Mouse (Mus musculus): ENCODE measurements around the gene Jagn1.

GRCm38 (mm10) chr6:113393951-113394350 is 48.4 kb upstream of the Jagn1 start:
- TF ChIP-seq ZC3H11A (IDR thresholded peaks at IDR 0.05; ENCODE audit: low read depth, low read length) (no peak), ZNF384 (IDR thresholded peaks at IDR 0.05; ENCODE audit: low read depth, low read length) (no peak), JUND (IDR thresholded peaks at IDR 0.05; ENCODE audit: low read depth, low read length) (no peak), USF1 (IDR thresholded peaks at IDR 0.05; ENCODE audit: low read depth, low read length) (no peak), POLR2AphosphoS2 (IDR thresholded peaks at IDR 0.05; ENCODE audit: low read length) (no peak), NELFE (IDR thresholded peaks at IDR 0.05; ENCODE audit: low read depth, low read length) (no peak), GATA1 (IDR thresholded peaks at IDR 0.05; ENCODE audit: low read depth, low read length) (no peak), RAD21 (IDR thresholded peaks at IDR 0.05; ENCODE audit: low read depth, low read length) (no peak), TAL1 (IDR thresholded peaks at IDR 0.05; ENCODE audit: low read length) (no peak), MAFK (IDR thresholded peaks at IDR 0.05; ENCODE audit: borderline replicate concordance, low read depth, low read length) (no peak), KAT2A (conservative IDR thresholded peaks at IDR 0.05; ENCODE audit: low read depth, low read length) (no peak), POLR2A (IDR thresholded peaks at IDR 0.05; ENCODE audit: control insufficient read depth in 1 of 2, insufficient read depth in 1 of 2, low read depth in 1 of 2, low read length in 2 of 2, poor library complexity in 1 of 2) (no peak)

Measured in MEL (cell line).